Mouse (Mus musculus) hindlimb bud, embryonic 11.5 days (tissue): ENCODE results near the gene Adamts20.
"Not testable (repeated sequence)": the region's sequence is repeated elsewhere in the genome, so short reads cannot be mapped to it uniquely, and the experiment has no call there.

ENCODE experiments used
- DNase-seq: peaks from one replicate; pipeline ENCODE4 v3.0.0-alpha.2; 2012; ENCODE audit warnings: low read depth, low spot score; ENCODE audit errors: extremely low spot score

Adamts20 gene

GRCm38 (mm10) chr15:94465318-94465717 is at the start of gene Adamts20:
Gene Adamts20, minus strand, starts transcription at chr15:94465418.
- DNase-seq: no peak

GRCm38 (mm10) chr15:94503451-94504215 is 38.4 kb upstream of the Adamts20 start:
- DNase-seq: no peak

- no peak for DNase-seq
Observed at GRCm38 (mm10) chr15:94499260-94499659, 34.0 kb upstream of the Adamts20 start.

- DNase-seq: no peak
Observed at GRCm38 (mm10) chr15:94495936-94496335, 30.7 kb upstream of the Adamts20 start.

- DNase-seq: no peak
Observed at GRCm38 (mm10) chr15:94494445-94494844, 29.2 kb upstream of the Adamts20 start.

- no peak for DNase-seq
Observed at GRCm38 (mm10) chr15:94489433-94489832, 24.2 kb upstream of the Adamts20 start.

- DNase-seq: not testable (repeated sequence)
Observed at GRCm38 (mm10) chr15:94488028-94488427, 22.8 kb upstream of the Adamts20 start.

- DNase-seq: no peak
Observed at GRCm38 (mm10) chr15:94482555-94482954, 17.3 kb upstream of the Adamts20 start.

GRCm38 (mm10) chr15:94480792-94481191 is 15.6 kb upstream of the Adamts20 start:
- no peak for DNase-seq

- no peak for DNase-seq
Observed at GRCm38 (mm10) chr15:94480248-94480647, 15.0 kb upstream of the Adamts20 start.

- no peak for DNase-seq
Observed at GRCm38 (mm10) chr15:94479513-94480136, 14.4 kb upstream of the Adamts20 start.

- DNase-seq: no peak
Observed at GRCm38 (mm10) chr15:94478706-94479105, 13.5 kb upstream of the Adamts20 start.

GRCm38 (mm10) chr15:94477287-94477686 is 12.1 kb upstream of the Adamts20 start:
- DNase-seq: no peak

- no peak for DNase-seq
Observed at GRCm38 (mm10) chr15:94475975-94476374, 10.8 kb upstream of the Adamts20 start.

- DNase-seq: no peak
Observed at GRCm38 (mm10) chr15:94470361-94470760, 5.1 kb upstream of the Adamts20 start.

GRCm38 (mm10) chr15:94464881-94465280 is 337 bp downstream of the Adamts20 start:
- DNase-seq: no peak

- no peak for DNase-seq
Observed at GRCm38 (mm10) chr15:94463251-94463650, 2.0 kb downstream of the Adamts20 start.

GRCm38 (mm10) chr15:94462206-94462605 is 3.0 kb downstream of the Adamts20 start:
- no peak for DNase-seq

- no peak for DNase-seq
Observed at GRCm38 (mm10) chr15:94461166-94461565, 4.1 kb downstream of the Adamts20 start.

- DNase-seq: peak; percentile 58
Observed at GRCm38 (mm10) chr15:94457636-94458390, 7.4 kb downstream of the Adamts20 start.

GRCm38 (mm10) chr15:94452848-94453247 is 12.4 kb downstream of the Adamts20 start:
- DNase-seq: no peak

GRCm38 (mm10) chr15:94451600-94451999 is 13.6 kb downstream of the Adamts20 start:
- no peak for DNase-seq
